Mouse (Mus musculus): ENCODE results near the gene Rab20.

The Rab20 gene

DNA sequence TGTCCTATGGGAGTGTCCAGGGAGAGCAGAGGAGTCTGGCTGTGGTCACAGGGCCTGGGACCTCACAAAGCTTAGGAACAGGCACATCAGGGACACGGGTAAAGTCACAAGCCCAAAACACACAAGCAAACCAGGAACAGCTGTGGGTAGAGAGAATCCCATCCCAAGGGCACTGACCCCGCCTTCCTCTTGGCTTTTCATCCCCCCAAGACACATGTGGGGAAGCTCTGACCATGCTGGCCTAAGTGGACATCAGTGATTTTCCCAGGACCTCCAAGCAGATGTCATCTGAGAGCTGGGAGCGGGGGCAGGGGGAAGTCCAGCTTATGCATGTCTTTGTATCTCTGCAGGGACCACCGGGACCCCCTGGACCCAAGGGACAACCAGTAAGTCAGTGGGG, 73.9 kb downstream of the Rab20 start:
- DNase-seq (ENCODE audit: low spot score): no peak

- DNase-seq (ENCODE audit: low spot score): no peak
Measured at GRCm38 (mm10) chr8:11403813-11404212, 74.7 kb downstream of the Rab20 start.

Data from ovary, postnatal 36 days (tissue).